Mouse (Mus musculus): ENCODE measurements around the gene Gstm1. TPM values are rescaled to one million over a fixed set of nuclear protein-coding genes. Genes with fewer than 3 reads are reported as not detected.

Gene Gstm1
- polyA plus RNA-seq, 1 experiment from 2014 or later, result 63.8 TPM

- ATAC-seq (ENCODE audit: insufficient number of reproducible peaks, insufficient read depth, low FRiP score, low read depth), result no peak
- Histone ChIP-seq H3K27me3 (ENCODE audit: control insufficient read depth, insufficient read depth, low read length) (no peaks in the 10 kb centered on the region), H3K4me3 (ENCODE audit: control insufficient read depth in 1 of 2, insufficient read depth in 1 of 2, low read depth in 1 of 2, low read length in 2 of 2) (no peak overlapping the region), H3K9me3 (ENCODE audit: control insufficient read depth, low read length) (no peaks in the 10 kb centered on the region), H3K4me2 (ENCODE audit: low read length) (no peak overlapping the region), H3K4me1 (ENCODE audit: control insufficient read depth in 2 of 2, insufficient read depth in 2 of 2, low read length in 2 of 2) (peaks cover 6 to 7% of the 10 kb centered on the region in 2 experiments), H3K36me3 (ENCODE audit: control insufficient read depth, insufficient read depth, low read length) (no peaks in the 10 kb centered on the region), H3K9ac (ENCODE audit: low read length) (no peak overlapping the region), H3K27ac (replicated peaks in 1 of 2; ENCODE audit: control insufficient read depth in 1 of 2, insufficient read depth in 1 of 2, low read depth in 2 of 2, low read length in 2 of 2) (no peak overlapping the region)
- WGBS, result 49% methylated on average over 3 of the region's 3 CpGs
Measured at GRCm38 (mm10) chr3:108048306-108048705, 30.5 kb upstream of the Gstm1 start.

- Histone ChIP-seq H3K4me2 (ENCODE audit: low read length) (no peak overlapping the region), H3K27me3 (ENCODE audit: control insufficient read depth, insufficient read depth, low read length) (no peaks in the 10 kb centered on the region), H3K9me3 (ENCODE audit: control insufficient read depth, low read length) (no peaks in the 10 kb centered on the region), H3K27ac (replicated peaks in 1 of 2; ENCODE audit: control insufficient read depth in 1 of 2, insufficient read depth in 1 of 2, low read depth in 2 of 2, low read length in 2 of 2) (no peak overlapping the region), H3K4me1 (ENCODE audit: control insufficient read depth in 2 of 2, insufficient read depth in 2 of 2, low read length in 2 of 2) (peaks cover 6 to 7% of the 10 kb centered on the region in 2 experiments), H3K4me3 (ENCODE audit: control insufficient read depth in 1 of 2, insufficient read depth in 1 of 2, low read depth in 1 of 2, low read length in 2 of 2) (no peak overlapping the region), H3K36me3 (ENCODE audit: control insufficient read depth, insufficient read depth, low read length) (no peaks in the 10 kb centered on the region), H3K9ac (ENCODE audit: low read length) (no peak overlapping the region)
- 82% methylated on average over 2 of the region's 2 CpGs for WGBS
- ATAC-seq (ENCODE audit: insufficient number of reproducible peaks, insufficient read depth, low FRiP score, low read depth), result no peak
Measured at GRCm38 (mm10) chr3:108046944-108047655, 29.3 kb upstream of the Gstm1 start.

- ATAC-seq (ENCODE audit: insufficient number of reproducible peaks, insufficient read depth, low FRiP score, low read depth), result peak; percentile 89
- 4% methylated on average over 29 of the region's 29 CpGs for WGBS
Measured at GRCm38 (mm10) chr3:108044394-108045140, 26.8 kb upstream of the Gstm1 start, which contains the start of gene Gstm4. Gstm4 (minus strand) TSS chr3:108044894.

GRCm38 (mm10) chr3:108033156-108033555, 15.4 kb upstream of the Gstm1 start:
- no peak overlapping the region for H3K9ac ChIP-seq (ENCODE audit: low read length)
- WGBS, result 63% methylated on average over 5 of the region's 5 CpGs

More at GRCm38 (mm10) chr3:108044394-108045140, 26.8 kb upstream of the Gstm1 start, which contains the start of gene Gstm4:
- peak within 1 kb of the TSS; percentile 79 for H3K9ac ChIP-seq (ENCODE audit: low read length)
- H3K27ac ChIP-seq (replicated peaks in 1 of 2; ENCODE audit: control insufficient read depth in 1 of 2, insufficient read depth in 1 of 2, low read depth in 2 of 2, low read length in 2 of 2), result peak within 1 kb of the TSS; percentile 65 to 73
- peak within 1 kb of the TSS; percentile 57 to 71 for H3K4me3 ChIP-seq (ENCODE audit: control insufficient read depth in 1 of 2, insufficient read depth in 1 of 2, low read depth in 1 of 2, low read length in 2 of 2)
- no peaks in the 10 kb centered on the region for H3K27me3 ChIP-seq (ENCODE audit: control insufficient read depth, insufficient read depth, low read length)
- no peaks in the 10 kb centered on the region for H3K36me3 ChIP-seq (ENCODE audit: control insufficient read depth, insufficient read depth, low read length)
- peaks cover 6 to 7% of the 10 kb centered on the region in 2 experiments for H3K4me1 ChIP-seq (ENCODE audit: control insufficient read depth in 2 of 2, insufficient read depth in 2 of 2, low read length in 2 of 2)
- peak within 1 kb of the TSS; percentile 86 for H3K4me2 ChIP-seq (ENCODE audit: low read length)
- no peaks in the 10 kb centered on the region for H3K9me3 ChIP-seq (ENCODE audit: control insufficient read depth, low read length)

GRCm38 (mm10) chr3:108032113-108032512, 14.3 kb upstream of the Gstm1 start:
- Histone ChIP-seq H3K27ac (replicated peaks in 1 of 2; ENCODE audit: control insufficient read depth in 1 of 2, insufficient read depth in 1 of 2, low read depth in 2 of 2, low read length in 2 of 2) (no peak overlapping the region), H3K4me3 (ENCODE audit: control insufficient read depth in 1 of 2, insufficient read depth in 1 of 2, low read depth in 1 of 2, low read length in 2 of 2) (no peak overlapping the region), H3K4me1 (ENCODE audit: control insufficient read depth in 2 of 2, insufficient read depth in 2 of 2, low read length in 2 of 2) (no peaks in the 10 kb centered on the region), H3K27me3 (ENCODE audit: control insufficient read depth, insufficient read depth, low read length) (no peaks in the 10 kb centered on the region), H3K4me2 (ENCODE audit: low read length) (no peak overlapping the region), H3K36me3 (ENCODE audit: control insufficient read depth, insufficient read depth, low read length) (no peaks in the 10 kb centered on the region), H3K9me3 (ENCODE audit: control insufficient read depth, low read length) (no peaks in the 10 kb centered on the region), H3K9ac (ENCODE audit: low read length) (no peak overlapping the region)
- no peak for ATAC-seq (ENCODE audit: insufficient number of reproducible peaks, insufficient read depth, low FRiP score, low read depth)

More at GRCm38 (mm10) chr3:108033156-108033555, 15.4 kb upstream of the Gstm1 start:
- no peaks in the 10 kb centered on the region for H3K4me1 ChIP-seq (ENCODE audit: control insufficient read depth in 2 of 2, insufficient read depth in 2 of 2, low read length in 2 of 2)
- H3K36me3 ChIP-seq (ENCODE audit: control insufficient read depth, insufficient read depth, low read length), result no peaks in the 10 kb centered on the region
- H3K27ac ChIP-seq (replicated peaks in 1 of 2; ENCODE audit: control insufficient read depth in 1 of 2, insufficient read depth in 1 of 2, low read depth in 2 of 2, low read length in 2 of 2), result no peak overlapping the region
- H3K4me2 ChIP-seq (ENCODE audit: low read length), result no peak overlapping the region
- no peak for ATAC-seq (ENCODE audit: insufficient number of reproducible peaks, insufficient read depth, low FRiP score, low read depth)
- no peak overlapping the region for H3K4me3 ChIP-seq (ENCODE audit: control insufficient read depth in 1 of 2, insufficient read depth in 1 of 2, low read depth in 1 of 2, low read length in 2 of 2)
- no peaks in the 10 kb centered on the region for H3K27me3 ChIP-seq (ENCODE audit: control insufficient read depth, insufficient read depth, low read length)
- H3K9me3 ChIP-seq (ENCODE audit: control insufficient read depth, low read length), result no peaks in the 10 kb centered on the region

- no peaks in the 10 kb centered on the region for H3K4me1 ChIP-seq (ENCODE audit: control insufficient read depth in 2 of 2, insufficient read depth in 2 of 2, low read length in 2 of 2)
- no peaks in the 10 kb centered on the region for H3K27me3 ChIP-seq (ENCODE audit: control insufficient read depth, insufficient read depth, low read length)
- H3K36me3 ChIP-seq (ENCODE audit: control insufficient read depth, insufficient read depth, low read length), result no peaks in the 10 kb centered on the region
- no peaks in the 10 kb centered on the region for H3K9me3 ChIP-seq (ENCODE audit: control insufficient read depth, low read length)
- no peak overlapping the region for H3K27ac ChIP-seq (replicated peaks in 1 of 2; ENCODE audit: control insufficient read depth in 1 of 2, insufficient read depth in 1 of 2, low read depth in 2 of 2, low read length in 2 of 2)
- ATAC-seq (ENCODE audit: insufficient number of reproducible peaks, insufficient read depth, low FRiP score, low read depth), result no peak
- no peak overlapping the region for H3K4me3 ChIP-seq (ENCODE audit: control insufficient read depth in 1 of 2, insufficient read depth in 1 of 2, low read depth in 1 of 2, low read length in 2 of 2)
- H3K9ac ChIP-seq (ENCODE audit: low read length), result no peak overlapping the region
- no peak overlapping the region for H3K4me2 ChIP-seq (ENCODE audit: low read length)
- WGBS, result 79% methylated on average over 4 of the region's 4 CpGs
Measured at GRCm38 (mm10) chr3:108028641-108029365, 11.0 kb upstream of the Gstm1 start.

GRCm38 (mm10) chr3:108026597-108026996, 8.8 kb upstream of the Gstm1 start:
- Histone ChIP-seq H3K27ac (replicated peaks in 1 of 2; ENCODE audit: control insufficient read depth in 1 of 2, insufficient read depth in 1 of 2, low read depth in 2 of 2, low read length in 2 of 2) (no peak overlapping the region), H3K9ac (ENCODE audit: low read length) (no peak overlapping the region), H3K4me3 (ENCODE audit: control insufficient read depth in 1 of 2, insufficient read depth in 1 of 2, low read depth in 1 of 2, low read length in 2 of 2) (no peak overlapping the region), H3K4me1 (ENCODE audit: control insufficient read depth in 2 of 2, insufficient read depth in 2 of 2, low read length in 2 of 2) (no peaks in the 10 kb centered on the region), H3K27me3 (ENCODE audit: control insufficient read depth, insufficient read depth, low read length) (no peaks in the 10 kb centered on the region), H3K9me3 (ENCODE audit: control insufficient read depth, low read length) (no peaks in the 10 kb centered on the region), H3K4me2 (ENCODE audit: low read length) (no peak overlapping the region), H3K36me3 (ENCODE audit: control insufficient read depth, insufficient read depth, low read length) (no peaks in the 10 kb centered on the region)
- no peak for ATAC-seq (ENCODE audit: insufficient number of reproducible peaks, insufficient read depth, low FRiP score, low read depth)
- WGBS, result 83% methylated on average over 1 of the region's 1 CpGs
